Mouse (Mus musculus): ENCODE results near the gene Tectb. TPM values are rescaled to one million over a fixed set of nuclear protein-coding genes. Genes with fewer than 3 reads are reported as not detected.
A peak's percentile ranks its signal among the peaks of the same experiment; 100 is the strongest.

Tectb gene
- total and polyA plus RNA-seq, 3 experiments: 0.11 TPM; not detected in 2

DNA sequence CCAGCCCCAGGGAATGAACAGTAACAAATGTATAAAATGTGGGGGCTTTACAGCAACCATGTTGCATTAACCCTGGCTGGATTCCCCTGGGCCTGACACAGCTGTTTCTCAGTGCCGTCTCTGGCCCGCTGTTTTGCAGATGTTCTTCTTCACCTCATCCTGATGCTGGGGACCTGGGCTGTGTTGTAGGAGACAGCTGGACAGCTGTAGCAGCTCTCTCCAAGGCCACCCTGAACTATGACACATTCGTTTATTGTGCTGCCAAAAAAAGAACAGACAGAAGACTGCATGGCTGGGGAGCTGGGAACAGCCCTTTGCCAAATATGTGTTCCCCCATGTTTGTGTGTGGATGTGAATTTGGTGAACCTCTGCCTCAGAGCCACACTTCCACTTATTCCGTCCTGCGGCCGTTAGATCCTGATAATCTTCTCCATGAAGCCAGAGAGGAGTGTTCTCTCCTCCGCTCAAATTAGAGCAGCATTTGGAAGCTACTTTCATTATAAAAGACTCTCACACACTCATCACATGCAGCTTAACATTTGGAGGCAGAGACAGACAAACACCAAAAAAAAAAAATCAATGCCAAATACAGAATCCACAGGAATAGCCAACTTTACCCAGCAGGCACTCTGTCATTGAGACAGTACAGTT lies 14.1 kb downstream of the Tectb start:
- no peaks in the 10 kb centered on the region for H3K9me3 ChIP-seq (replicated peaks)
- DNase-seq (ENCODE audit: low spot score) (no peak), ATAC-seq (ENCODE audit: extremely low read depth, insufficient number of reproducible peaks, low FRiP score, poor library complexity, severe bottlenecking) (no peak)
- H3K4me1 ChIP-seq (ENCODE audit: insufficient read depth, low read depth, low read length): no peaks in the 10 kb centered on the region
- no peaks in the 10 kb centered on the region for H3K36me3 ChIP-seq (replicated peaks)
- TF ChIP-seq GATA1 (IDR thresholded peaks at IDR 0.05; ENCODE audit: borderline replicate concordance, low read length): no peak
- no peak for TF ChIP-seq TAL1 (conservative IDR thresholded peaks at IDR 0.05; ENCODE audit: low read depth, low read length)
- no peak for TF ChIP-seq GATA2 (IDR thresholded peaks at IDR 0.05; ENCODE audit: borderline replicate concordance, low read depth, low read length)
- TF ChIP-seq CTCF (IDR thresholded peaks at IDR 0.05; ENCODE audit: low read depth, low read length): no peak
- TF ChIP-seq POLR2AphosphoS5 (IDR thresholded peaks at IDR 0.05; ENCODE audit: insufficient replicate concordance, low read depth, low read length): no peak
- no peak overlapping the region for H3K4me3 ChIP-seq (ENCODE audit: low read depth, low read length)
- peaks cover 28% of the 10 kb centered on the region for H3K27me3 ChIP-seq (ENCODE audit: insufficient read depth, low read length)

DNA sequence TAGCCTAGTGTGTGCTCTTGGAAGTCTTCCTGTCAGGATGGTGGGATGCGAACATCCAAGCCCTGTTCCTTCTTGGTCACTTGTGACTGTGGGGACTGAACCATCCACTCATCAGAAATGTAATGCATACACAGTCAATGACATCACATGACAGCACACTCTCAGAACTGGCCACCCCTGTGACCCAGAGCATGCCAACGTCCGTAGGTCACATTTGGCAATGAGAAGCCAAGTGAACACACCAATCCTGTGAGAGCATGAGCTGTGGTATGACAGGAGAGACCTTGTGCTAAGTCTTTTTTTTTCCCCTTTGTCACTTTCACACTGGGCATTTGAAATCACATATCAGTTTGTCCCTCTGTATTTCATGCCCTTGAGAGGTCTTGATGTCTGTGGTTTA lies 15.0 kb downstream of the Tectb start:
- Histone ChIP-seq H3K4me3 (ENCODE audit: low read depth, low read length) (no peak overlapping the region), H3K9me3 (replicated peaks) (no peaks in the 10 kb centered on the region), H3K36me3 (replicated peaks) (no peaks in the 10 kb centered on the region), H3K4me1 (ENCODE audit: insufficient read depth, low read depth, low read length) (no peaks in the 10 kb centered on the region), H3K27me3 (ENCODE audit: insufficient read depth, low read length) (peaks cover 28% of the 10 kb centered on the region)
- ATAC-seq (ENCODE audit: extremely low read depth, insufficient number of reproducible peaks, low FRiP score, poor library complexity, severe bottlenecking) (no peak), DNase-seq (ENCODE audit: low spot score) (no peak)
- no peak for TF ChIP-seq GATA2 (IDR thresholded peaks at IDR 0.05; ENCODE audit: borderline replicate concordance, low read depth, low read length)
- no peak for TF ChIP-seq GATA1 (IDR thresholded peaks at IDR 0.05; ENCODE audit: borderline replicate concordance, low read length)
- TF ChIP-seq CTCF (IDR thresholded peaks at IDR 0.05; ENCODE audit: low read depth, low read length): no peak
- no peak for TF ChIP-seq POLR2AphosphoS5 (IDR thresholded peaks at IDR 0.05; ENCODE audit: insufficient replicate concordance, low read depth, low read length)
- no peak for TF ChIP-seq TAL1 (conservative IDR thresholded peaks at IDR 0.05; ENCODE audit: low read depth, low read length)

DNA sequence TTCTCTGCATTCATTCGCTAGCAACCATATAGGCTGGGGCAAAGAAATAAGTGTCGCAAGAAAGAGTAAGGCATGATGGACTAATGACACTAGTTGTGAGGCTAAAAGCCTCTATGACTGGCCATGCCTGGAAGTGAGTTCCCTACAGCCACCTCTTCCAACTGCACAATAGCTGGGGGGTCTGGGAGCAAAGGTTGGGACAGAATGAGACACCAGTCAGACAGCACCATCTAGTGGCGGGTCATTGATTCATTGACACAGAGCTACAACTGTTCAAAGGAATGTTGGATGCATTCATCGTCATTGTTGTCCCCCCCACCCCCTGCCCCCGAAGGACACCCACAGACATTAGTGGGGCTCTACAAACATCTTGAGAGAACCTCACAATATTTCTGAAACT lies 17.8 kb downstream of the Tectb start:
- DNase-seq (ENCODE audit: low spot score) (no peak), ATAC-seq (ENCODE audit: extremely low read depth, insufficient number of reproducible peaks, low FRiP score, poor library complexity, severe bottlenecking) (no peak)
- Histone ChIP-seq H3K27me3 (ENCODE audit: insufficient read depth, low read length) (peaks cover 17% of the 10 kb centered on the region), H3K4me3 (ENCODE audit: low read depth, low read length) (no peak overlapping the region), H3K9me3 (replicated peaks) (no peaks in the 10 kb centered on the region), H3K36me3 (replicated peaks) (no peaks in the 10 kb centered on the region), H3K4me1 (ENCODE audit: insufficient read depth, low read depth, low read length) (no peaks in the 10 kb centered on the region)
- TF ChIP-seq POLR2AphosphoS5 (IDR thresholded peaks at IDR 0.05; ENCODE audit: insufficient replicate concordance, low read depth, low read length) (no peak), CTCF (IDR thresholded peaks at IDR 0.05; ENCODE audit: low read depth, low read length) (0 out of 2 replicates have a peak, but pooled peaks have one; percentile 46), GATA2 (IDR thresholded peaks at IDR 0.05; ENCODE audit: borderline replicate concordance, low read depth, low read length) (no peak)

DNA sequence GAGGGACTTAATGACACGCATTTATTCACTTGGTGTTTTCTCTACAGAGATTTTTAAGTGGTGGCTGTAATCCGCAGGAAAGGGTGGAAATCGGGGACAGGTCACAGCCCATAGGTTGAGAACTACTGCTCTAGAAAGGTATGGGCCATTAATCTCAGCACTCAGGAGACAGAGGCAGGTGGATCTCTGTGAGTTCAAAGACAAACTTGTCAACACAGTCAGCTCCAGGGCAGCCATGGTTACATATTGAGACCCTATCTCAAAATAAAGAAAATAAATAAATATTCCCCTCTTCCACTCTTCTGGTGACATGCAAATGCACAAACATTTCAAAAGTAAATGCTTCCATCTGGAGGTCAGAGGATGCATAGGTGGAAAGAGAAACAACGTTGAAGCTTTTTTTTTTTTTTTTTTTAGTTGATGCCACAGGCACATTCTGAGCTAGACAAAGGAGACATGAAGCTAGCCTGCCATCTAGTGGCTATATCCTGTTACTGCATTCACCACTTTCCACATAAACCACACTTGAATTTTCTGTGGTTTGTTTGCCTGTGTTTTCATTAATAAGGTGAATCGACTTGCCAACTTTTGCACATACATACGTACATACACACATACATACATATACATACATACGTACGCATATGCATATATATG lies 26.1 kb downstream of the Tectb start:
- H3K4me1 ChIP-seq (ENCODE audit: insufficient read depth, low read depth, low read length): no peaks in the 10 kb centered on the region
- H3K9me3 ChIP-seq (replicated peaks): no peaks in the 10 kb centered on the region
- H3K36me3 ChIP-seq (replicated peaks): no peaks in the 10 kb centered on the region
- H3K4me3 ChIP-seq (ENCODE audit: low read depth, low read length): no peak overlapping the region
- H3K27me3 ChIP-seq (ENCODE audit: insufficient read depth, low read length): peaks cover 17% of the 10 kb centered on the region
- peak; percentile 88 for TF ChIP-seq CTCF (IDR thresholded peaks at IDR 0.05; ENCODE audit: low read depth, low read length)
- no peak for TF ChIP-seq GATA1 (IDR thresholded peaks at IDR 0.05; ENCODE audit: borderline replicate concordance, low read length)
- ATAC-seq (ENCODE audit: extremely low read depth, insufficient number of reproducible peaks, low FRiP score, poor library complexity, severe bottlenecking): no peak
- peak; percentile 22 for DNase-seq (ENCODE audit: low spot score)

DNA sequence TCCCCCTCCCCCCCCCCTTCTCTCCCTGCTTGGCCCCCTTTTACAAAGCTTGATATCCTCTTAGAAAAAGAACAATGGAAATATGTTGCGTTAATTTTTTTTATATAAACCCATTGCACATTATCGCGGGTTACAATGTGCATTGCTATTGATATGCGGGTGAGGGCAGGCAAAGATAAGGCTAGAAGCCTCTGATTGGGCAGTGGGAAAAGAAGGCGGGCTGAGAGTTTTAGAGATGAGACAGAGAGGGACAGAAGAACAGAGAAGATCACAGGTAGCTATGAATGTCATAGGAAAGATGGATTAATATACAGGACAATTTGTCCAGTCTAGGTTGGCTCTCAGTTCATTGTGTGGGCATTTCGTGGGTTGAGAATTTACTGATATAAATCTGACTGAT lies 26.7 kb downstream of the Tectb start:
- DNase-seq (ENCODE audit: low spot score) (no peak), ATAC-seq (ENCODE audit: extremely low read depth, insufficient number of reproducible peaks, low FRiP score, poor library complexity, severe bottlenecking) (no peak)
- H3K9me3 ChIP-seq (replicated peaks): no peaks in the 10 kb centered on the region
- H3K36me3 ChIP-seq (replicated peaks): no peaks in the 10 kb centered on the region
- peaks cover 17% of the 10 kb centered on the region for H3K27me3 ChIP-seq (ENCODE audit: insufficient read depth, low read length)
- H3K4me1 ChIP-seq (ENCODE audit: insufficient read depth, low read depth, low read length): no peaks in the 10 kb centered on the region
- no peak overlapping the region for H3K4me3 ChIP-seq (ENCODE audit: low read depth, low read length)
- no peak for TF ChIP-seq GATA1 (IDR thresholded peaks at IDR 0.05; ENCODE audit: borderline replicate concordance, low read length)
- no peak for TF ChIP-seq TAL1 (conservative IDR thresholded peaks at IDR 0.05; ENCODE audit: low read depth, low read length)
- TF ChIP-seq GATA2 (IDR thresholded peaks at IDR 0.05; ENCODE audit: borderline replicate concordance, low read depth, low read length): no peak
- no peak for TF ChIP-seq CTCF (IDR thresholded peaks at IDR 0.05; ENCODE audit: low read depth, low read length)
- TF ChIP-seq POLR2AphosphoS5 (IDR thresholded peaks at IDR 0.05; ENCODE audit: insufficient replicate concordance, low read depth, low read length): no peak

DNA sequence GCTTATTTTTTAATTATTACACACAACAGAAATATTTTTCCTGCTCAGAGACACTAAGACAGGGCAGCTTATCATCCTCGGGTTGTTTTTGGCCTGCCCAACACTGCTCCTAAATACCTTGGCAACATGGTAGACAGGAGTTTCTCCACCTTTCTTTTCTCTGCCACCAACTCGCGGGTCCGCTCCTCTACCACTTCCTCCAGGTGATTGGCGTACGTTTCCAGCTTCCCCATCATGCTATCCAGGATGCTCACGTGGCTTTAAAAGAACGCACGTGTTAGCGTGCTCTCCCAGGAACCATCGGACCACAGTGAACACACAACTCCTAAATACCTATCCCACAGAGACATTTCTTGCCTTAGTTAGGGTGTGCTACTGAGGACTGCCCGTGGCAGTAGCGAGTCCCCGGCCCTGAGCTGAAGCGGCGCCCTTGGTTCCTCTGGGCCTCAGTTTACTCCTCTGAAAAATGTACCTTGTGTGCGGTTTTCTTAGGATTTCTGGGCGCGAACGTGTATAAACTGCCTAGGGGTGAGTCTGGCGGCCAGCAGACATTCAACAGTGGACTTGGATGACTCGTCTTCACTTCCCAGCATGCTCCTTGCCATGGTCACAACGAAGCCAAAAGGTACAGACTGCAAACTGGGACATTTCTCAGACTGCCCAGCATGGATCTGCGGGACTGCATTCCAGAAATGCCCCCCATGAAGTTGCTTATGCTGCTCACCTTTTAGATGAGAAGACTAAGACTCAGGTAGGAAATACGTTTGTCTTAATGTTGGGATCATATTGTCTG lies 27.4 kb downstream of the Tectb start:
- DNase-seq (ENCODE audit: low spot score) (no peak), ATAC-seq (ENCODE audit: extremely low read depth, insufficient number of reproducible peaks, low FRiP score, poor library complexity, severe bottlenecking) (no peak)
- Histone ChIP-seq H3K9me3 (replicated peaks) (no peaks in the 10 kb centered on the region), H3K36me3 (replicated peaks) (no peaks in the 10 kb centered on the region), H3K4me3 (ENCODE audit: low read depth, low read length) (no peak overlapping the region), H3K4me1 (ENCODE audit: insufficient read depth, low read depth, low read length) (no peaks in the 10 kb centered on the region), H3K27me3 (ENCODE audit: insufficient read depth, low read length) (peaks cover 15% of the 10 kb centered on the region)
- TF ChIP-seq GATA1 (IDR thresholded peaks at IDR 0.05; ENCODE audit: borderline replicate concordance, low read length) (no peak), POLR2AphosphoS5 (IDR thresholded peaks at IDR 0.05; ENCODE audit: insufficient replicate concordance, low read depth, low read length) (no peak), GATA2 (IDR thresholded peaks at IDR 0.05; ENCODE audit: borderline replicate concordance, low read depth, low read length) (no peak), CTCF (IDR thresholded peaks at IDR 0.05; ENCODE audit: low read depth, low read length) (no peak), TAL1 (conservative IDR thresholded peaks at IDR 0.05; ENCODE audit: low read depth, low read length) (no peak)

Data from G1E (cell line).